Mouse (Mus musculus) thymus, postnatal 14 days (tissue): ENCODE results near the gene Serinc2.

Experiments used
- DNase-seq: peaks from one replicate; pipeline ENCODE4 v3.0.0; 2021

The Serinc2 gene

GRCm38 (mm10) chr4:130296243-130296965 lies 17.4 kb upstream of the Serinc2 start:
- no peak for DNase-seq

GRCm38 (mm10) chr4:130295047-130295745 lies 16.2 kb upstream of the Serinc2 start:
- DNase-seq = no peak

- no peak for DNase-seq
Measured at GRCm38 (mm10) chr4:130294513-130294912, 15.5 kb upstream of the Serinc2 start.

- DNase-seq = peak; percentile 67
Measured at GRCm38 (mm10) chr4:130292271-130292670, 13.3 kb upstream of the Serinc2 start.

- no peak for DNase-seq
Measured at GRCm38 (mm10) chr4:130289824-130290223, 10.8 kb upstream of the Serinc2 start.

GRCm38 (mm10) chr4:130286531-130286930 lies 7.5 kb upstream of the Serinc2 start:
- DNase-seq = no peak

GRCm38 (mm10) chr4:130283826-130284225 lies 4.8 kb upstream of the Serinc2 start:
- no peak for DNase-seq

- no peak for DNase-seq
Measured at GRCm38 (mm10) chr4:130282856-130283255, 3.9 kb upstream of the Serinc2 start.

GRCm38 (mm10) chr4:130276573-130277176 lies 2.3 kb downstream of the Serinc2 start:
- DNase-seq = no peak

- DNase-seq = no peak
Measured at GRCm38 (mm10) chr4:130275823-130276105, 3.2 kb downstream of the Serinc2 start.

GRCm38 (mm10) chr4:130275016-130275822 lies 3.8 kb downstream of the Serinc2 start:
- DNase-seq = no peak

- DNase-seq = no peak
Measured at GRCm38 (mm10) chr4:130274346-130275015, 4.5 kb downstream of the Serinc2 start.

- DNase-seq = no peak
Measured at GRCm38 (mm10) chr4:130273698-130274345, 5.2 kb downstream of the Serinc2 start.

- DNase-seq = no peak
Measured at GRCm38 (mm10) chr4:130270611-130271347, 8.2 kb downstream of the Serinc2 start.

GRCm38 (mm10) chr4:130270089-130270488 lies 8.9 kb downstream of the Serinc2 start:
- no peak for DNase-seq

- DNase-seq = no peak
Measured at GRCm38 (mm10) chr4:130268736-130269135, 10.3 kb downstream of the Serinc2 start.

GRCm38 (mm10) chr4:130267069-130267468 lies 11.9 kb downstream of the Serinc2 start:
- DNase-seq = no peak

GRCm38 (mm10) chr4:130266601-130267000 lies 12.4 kb downstream of the Serinc2 start:
- no peak for DNase-seq

- peak; percentile 59 for DNase-seq
Measured at GRCm38 (mm10) chr4:130264698-130265349, 14.2 kb downstream of the Serinc2 start.

GRCm38 (mm10) chr4:130264131-130264530 lies 14.9 kb downstream of the Serinc2 start:
- no peak for DNase-seq

- DNase-seq = no peak
Measured at GRCm38 (mm10) chr4:130260406-130260805, 18.6 kb downstream of the Serinc2 start.
